Mouse (Mus musculus): ENCODE data around the gene Wbp1l.

DNA sequence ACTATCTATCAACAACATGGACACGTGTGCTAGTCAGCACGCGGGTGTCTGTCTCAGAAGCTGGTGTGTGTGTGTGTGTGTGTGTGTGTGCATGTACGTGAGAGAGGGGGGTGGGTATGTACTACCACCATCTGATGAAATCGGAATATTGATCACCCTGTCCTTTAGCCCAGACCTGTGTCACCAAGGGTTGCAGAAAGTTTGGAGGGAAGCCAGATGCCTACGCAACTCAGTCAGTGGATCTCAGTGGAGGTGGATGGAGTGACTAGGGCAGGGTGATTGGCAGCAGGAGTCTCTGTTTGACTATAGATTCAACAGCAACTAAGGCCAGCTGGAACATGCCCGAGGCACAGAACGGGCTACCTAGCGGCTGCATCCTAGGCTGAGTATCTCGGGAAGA lies 69.4 kb downstream of the Wbp1l start:
- TF ChIP-seq POLR2A (IDR thresholded peaks at IDR 0.05; ENCODE audit: borderline replicate concordance, extremely low read depth, insufficient read depth, insufficient read length, poor library complexity, severe bottlenecking) (no peak), CTCF (IDR thresholded peaks at IDR 0.05; ENCODE audit: borderline replicate concordance, extremely low read depth, insufficient read depth, insufficient read length) (no peak)
